Mouse (Mus musculus): ENCODE measurements around the gene Nrap. TPM values are rescaled to one million over a fixed set of nuclear protein-coding genes. Genes with fewer than 3 reads are reported as not detected.

Gene Nrap
- polyA plus RNA-seq, 1 experiment from 2014 or later, result 0.22 TPM

DNA sequence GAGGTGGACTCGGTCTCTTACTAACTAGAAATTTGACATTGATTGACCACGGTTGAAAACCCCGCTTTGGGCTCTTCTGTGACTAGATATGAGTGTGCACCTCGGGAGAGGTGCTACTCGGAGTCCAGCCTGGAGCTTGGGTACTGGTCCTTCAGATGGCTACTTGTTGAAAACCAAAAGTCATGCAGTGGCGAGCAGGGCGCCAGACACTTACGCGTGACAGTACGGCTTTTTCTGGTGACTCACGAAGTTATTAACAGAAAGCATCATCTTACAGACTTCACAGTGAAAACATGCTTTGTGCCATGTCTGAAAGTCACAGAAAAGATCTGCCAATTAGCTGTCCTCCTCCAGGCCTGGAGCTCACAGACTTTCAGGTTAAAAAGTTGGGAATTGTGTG is 661 bp downstream of the Nrap start:
- Histone ChIP-seq H3K4me1 (replicated peaks; ENCODE audit: control insufficient read depth, insufficient read depth, low read length) (no peaks in the 10 kb centered on the region), H3K4me2 (ENCODE audit: low read length) (no peak overlapping the region), H3K9me3 (ENCODE audit: control insufficient read depth, low read length) (no peaks in the 10 kb centered on the region), H3K4me3 (replicated peaks; ENCODE audit: low read length) (no peak overlapping the region), H3K27ac (ENCODE audit: low read length) (no peak overlapping the region), H3K27me3 (replicated peaks; ENCODE audit: control insufficient read depth, insufficient read depth, low read length) (no peaks in the 10 kb centered on the region), H3K36me3 (ENCODE audit: control insufficient read depth, insufficient read depth) (no peaks in the 10 kb centered on the region), H3K9ac (replicated peaks; ENCODE audit: low read depth, low read length) (no peak overlapping the region)
- ATAC-seq, result no peak
- WGBS, result 90% methylated on average over 11 of the region's 11 CpGs

DNA sequence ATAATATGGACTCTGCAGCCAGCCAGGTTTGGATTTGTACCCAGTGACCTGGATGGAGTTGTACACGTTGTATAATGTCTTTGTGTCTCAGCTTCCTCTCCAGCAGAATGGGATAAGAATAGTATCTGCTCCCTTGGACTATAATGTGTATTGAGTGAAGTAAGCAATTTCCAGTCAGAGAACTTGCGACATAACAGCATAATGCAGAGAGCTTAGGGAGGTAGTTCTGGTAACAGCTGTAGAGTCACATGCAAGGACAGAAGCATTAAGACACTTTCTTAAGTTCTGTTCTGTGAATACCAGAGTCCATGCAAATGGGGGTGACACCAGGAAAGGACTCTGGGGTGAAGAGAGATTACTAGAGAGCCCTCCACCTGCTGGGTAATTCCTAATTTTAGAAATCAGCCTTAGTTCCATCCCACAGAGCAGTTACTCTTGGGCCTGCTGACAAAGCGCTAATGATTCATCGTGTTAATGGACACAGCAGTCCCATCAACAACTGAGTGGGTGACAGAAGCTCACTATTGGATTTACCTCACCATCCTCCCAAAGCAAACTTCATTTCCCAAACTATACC is 2.0 kb downstream of the Nrap start:
- ATAC-seq, result no peak
- no peaks in the 10 kb centered on the region for H3K36me3 ChIP-seq (ENCODE audit: control insufficient read depth, insufficient read depth)
- WGBS, result 84% methylated on average over 4 of the region's 4 CpGs
- H3K4me3 ChIP-seq (replicated peaks; ENCODE audit: low read length), result no peak overlapping the region
- H3K9ac ChIP-seq (replicated peaks; ENCODE audit: low read depth, low read length), result no peak overlapping the region
- H3K9me3 ChIP-seq (ENCODE audit: control insufficient read depth, low read length), result no peaks in the 10 kb centered on the region
- no peaks in the 10 kb centered on the region for H3K27me3 ChIP-seq (replicated peaks; ENCODE audit: control insufficient read depth, insufficient read depth, low read length)
- no peak overlapping the region for H3K4me2 ChIP-seq (ENCODE audit: low read length)
- H3K27ac ChIP-seq (ENCODE audit: low read length), result no peak overlapping the region
- H3K4me1 ChIP-seq (replicated peaks; ENCODE audit: control insufficient read depth, insufficient read depth, low read length), result no peaks in the 10 kb centered on the region

DNA sequence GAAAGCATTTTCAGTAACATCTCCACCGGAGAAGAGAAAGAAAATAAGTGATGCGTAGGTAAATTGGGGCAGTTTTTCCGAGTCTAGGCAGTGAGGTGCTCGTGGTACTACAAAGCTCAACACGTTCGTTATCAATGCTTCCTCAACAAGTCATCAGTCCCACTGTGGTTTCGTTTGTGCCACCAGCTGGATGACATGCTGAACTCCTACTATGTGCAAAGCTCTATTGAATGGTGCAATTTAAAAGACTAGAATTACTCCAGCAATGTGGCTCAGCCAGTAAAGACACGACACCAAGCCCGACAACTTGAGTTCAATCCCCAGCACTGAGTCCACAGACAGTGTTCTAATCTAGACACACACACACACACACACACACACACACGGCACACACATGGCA is 3.7 kb downstream of the Nrap start:
- WGBS, result 73% methylated on average over 10 of the region's 10 CpGs
- no peaks in the 10 kb centered on the region for H3K4me1 ChIP-seq (replicated peaks; ENCODE audit: control insufficient read depth, insufficient read depth, low read length)
- no peaks in the 10 kb centered on the region for H3K27me3 ChIP-seq (replicated peaks; ENCODE audit: control insufficient read depth, insufficient read depth, low read length)
- H3K9ac ChIP-seq (replicated peaks; ENCODE audit: low read depth, low read length), result no peak overlapping the region
- no peaks in the 10 kb centered on the region for H3K9me3 ChIP-seq (ENCODE audit: control insufficient read depth, low read length)
- no peak overlapping the region for H3K4me3 ChIP-seq (replicated peaks; ENCODE audit: low read length)
- no peaks in the 10 kb centered on the region for H3K36me3 ChIP-seq (ENCODE audit: control insufficient read depth, insufficient read depth)
- H3K4me2 ChIP-seq (ENCODE audit: low read length), result no peak overlapping the region
- ATAC-seq, result no peak
- no peak overlapping the region for H3K27ac ChIP-seq (ENCODE audit: low read length)

DNA sequence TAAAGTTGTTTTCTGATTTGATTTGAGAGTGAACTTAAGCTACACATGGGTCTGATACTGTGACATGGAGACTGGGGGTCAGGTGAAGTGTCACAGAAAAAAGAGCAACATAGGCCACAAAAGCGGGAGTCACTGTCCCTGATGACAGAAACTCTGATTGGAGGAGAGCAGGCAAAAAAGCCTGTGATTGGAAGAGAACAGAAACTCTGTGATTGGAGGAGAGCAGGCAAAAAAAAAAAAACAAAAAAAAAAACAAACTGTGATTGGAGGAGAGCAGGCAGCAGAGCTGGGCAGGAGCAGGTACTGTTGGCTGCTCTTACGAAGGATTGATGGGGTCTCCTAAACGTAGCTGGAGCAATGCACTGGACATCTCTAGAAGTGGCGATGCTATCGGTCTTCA is 4.3 kb downstream of the Nrap start:
- WGBS, result 86% methylated on average over 5 of the region's 5 CpGs
- Histone ChIP-seq H3K36me3 (ENCODE audit: control insufficient read depth, insufficient read depth) (no peaks in the 10 kb centered on the region), H3K9ac (replicated peaks; ENCODE audit: low read depth, low read length) (no peak overlapping the region), H3K4me2 (ENCODE audit: low read length) (no peak overlapping the region), H3K27me3 (replicated peaks; ENCODE audit: control insufficient read depth, insufficient read depth, low read length) (no peaks in the 10 kb centered on the region), H3K27ac (ENCODE audit: low read length) (no peak overlapping the region), H3K9me3 (ENCODE audit: control insufficient read depth, low read length) (no peaks in the 10 kb centered on the region), H3K4me1 (replicated peaks; ENCODE audit: control insufficient read depth, insufficient read depth, low read length) (no peaks in the 10 kb centered on the region), H3K4me3 (replicated peaks; ENCODE audit: low read length) (no peak overlapping the region)
- ATAC-seq, result no peak

DNA sequence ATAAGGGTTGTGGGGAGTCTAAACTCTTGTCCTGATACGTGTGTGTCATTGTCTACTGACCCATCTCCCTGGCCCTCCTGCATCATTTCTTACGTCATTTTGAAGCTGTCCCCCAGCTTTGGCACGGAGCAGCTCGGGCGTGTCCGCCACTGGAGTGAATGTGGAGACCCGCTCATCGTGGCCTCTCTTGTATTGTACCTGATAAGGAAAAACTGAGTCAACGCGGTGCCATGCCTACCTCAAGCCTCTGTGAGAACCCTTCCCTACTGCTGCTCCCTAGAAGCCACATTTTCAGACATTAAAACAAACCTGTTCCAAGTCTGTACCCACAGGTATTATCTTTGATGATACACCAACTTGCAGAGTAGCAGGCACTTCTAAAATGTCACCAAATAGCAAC is 8.4 kb downstream of the Nrap start:
- H3K9ac ChIP-seq (replicated peaks; ENCODE audit: low read depth, low read length), result no peak overlapping the region
- WGBS, result 93% methylated on average over 10 of the region's 10 CpGs
- H3K27ac ChIP-seq (ENCODE audit: low read length), result no peak overlapping the region
- H3K4me2 ChIP-seq (ENCODE audit: low read length), result no peak overlapping the region
- ATAC-seq, result no peak
- no peaks in the 10 kb centered on the region for H3K4me1 ChIP-seq (replicated peaks; ENCODE audit: control insufficient read depth, insufficient read depth, low read length)
- H3K27me3 ChIP-seq (replicated peaks; ENCODE audit: control insufficient read depth, insufficient read depth, low read length), result no peaks in the 10 kb centered on the region
- H3K9me3 ChIP-seq (ENCODE audit: control insufficient read depth, low read length), result no peaks in the 10 kb centered on the region
- H3K4me3 ChIP-seq (replicated peaks; ENCODE audit: low read length), result no peak overlapping the region
- no peaks in the 10 kb centered on the region for H3K36me3 ChIP-seq (ENCODE audit: control insufficient read depth, insufficient read depth)

DNA sequence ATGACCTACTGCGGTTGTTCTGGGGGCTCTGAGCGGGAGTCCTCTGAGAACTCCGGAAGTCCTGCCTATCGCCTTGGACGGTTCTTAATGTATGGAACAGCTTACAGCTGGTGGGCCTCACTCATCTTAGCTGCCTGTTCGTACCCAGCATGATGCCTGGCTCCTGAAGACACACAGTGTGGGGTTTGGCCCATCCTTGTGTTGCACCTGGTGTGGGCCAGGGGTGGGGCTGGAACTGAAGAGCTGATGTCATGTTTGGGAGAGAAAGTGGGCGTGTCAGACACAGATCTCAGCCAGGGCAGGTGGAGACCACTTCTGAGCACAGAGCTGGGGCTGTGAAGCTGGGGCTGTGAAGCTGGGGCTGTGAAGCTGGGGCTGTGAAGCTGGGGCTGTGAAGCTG is 9.5 kb downstream of the Nrap start:
- 86% methylated on average over 7 of the region's 7 CpGs for WGBS
- no peaks in the 10 kb centered on the region for H3K36me3 ChIP-seq (ENCODE audit: control insufficient read depth, insufficient read depth)
- no peak overlapping the region for H3K27ac ChIP-seq (ENCODE audit: low read length)
- H3K4me1 ChIP-seq (replicated peaks; ENCODE audit: control insufficient read depth, insufficient read depth, low read length), result no peaks in the 10 kb centered on the region
- H3K4me2 ChIP-seq (ENCODE audit: low read length), result no peak overlapping the region
- H3K4me3 ChIP-seq (replicated peaks; ENCODE audit: low read length), result no peak overlapping the region
- H3K27me3 ChIP-seq (replicated peaks; ENCODE audit: control insufficient read depth, insufficient read depth, low read length), result no peaks in the 10 kb centered on the region
- no peak for ATAC-seq
- H3K9ac ChIP-seq (replicated peaks; ENCODE audit: low read depth, low read length), result no peak overlapping the region
- no peaks in the 10 kb centered on the region for H3K9me3 ChIP-seq (ENCODE audit: control insufficient read depth, low read length)

DNA sequence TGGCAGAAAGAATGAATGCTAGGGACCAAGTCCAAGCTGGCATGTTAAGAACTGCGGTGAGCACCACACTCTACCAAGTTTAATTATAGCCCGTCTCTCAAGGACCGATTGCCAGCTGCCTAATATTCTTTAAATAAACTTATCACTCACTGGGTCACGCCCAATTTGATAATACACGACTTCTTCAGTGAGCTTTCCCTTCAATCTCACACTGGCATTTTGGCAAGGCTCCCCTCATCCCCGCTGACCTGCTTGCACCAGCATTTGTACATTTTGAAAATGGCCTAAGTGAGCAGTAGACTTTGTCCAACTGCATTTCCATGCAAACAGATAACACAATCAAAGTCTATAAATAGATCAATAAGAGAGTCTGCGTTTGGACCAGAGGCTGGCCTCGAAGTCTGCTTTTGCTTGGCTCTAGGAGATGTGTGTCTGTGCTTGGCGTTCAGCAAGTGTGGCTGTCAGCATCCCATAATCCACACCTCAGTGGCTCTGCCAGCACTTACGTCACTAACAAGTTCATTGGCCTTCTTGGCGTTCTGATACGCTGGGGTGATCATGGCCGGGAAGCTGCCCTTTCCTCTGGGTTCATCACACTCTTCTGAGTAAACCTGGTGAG is 11.2 kb downstream of the Nrap start:
- Histone ChIP-seq H3K9me3 (ENCODE audit: control insufficient read depth, low read length) (no peaks in the 10 kb centered on the region), H3K27me3 (replicated peaks; ENCODE audit: control insufficient read depth, insufficient read depth, low read length) (no peaks in the 10 kb centered on the region), H3K4me1 (replicated peaks; ENCODE audit: control insufficient read depth, insufficient read depth, low read length) (no peaks in the 10 kb centered on the region), H3K4me2 (ENCODE audit: low read length) (no peak overlapping the region), H3K36me3 (ENCODE audit: control insufficient read depth, insufficient read depth) (no peaks in the 10 kb centered on the region), H3K4me3 (replicated peaks; ENCODE audit: low read length) (no peak overlapping the region), H3K27ac (ENCODE audit: low read length) (no peak overlapping the region), H3K9ac (replicated peaks; ENCODE audit: low read depth, low read length) (no peak overlapping the region)
- 78% methylated on average over 13 of the region's 13 CpGs for WGBS
- no peak for ATAC-seq

DNA sequence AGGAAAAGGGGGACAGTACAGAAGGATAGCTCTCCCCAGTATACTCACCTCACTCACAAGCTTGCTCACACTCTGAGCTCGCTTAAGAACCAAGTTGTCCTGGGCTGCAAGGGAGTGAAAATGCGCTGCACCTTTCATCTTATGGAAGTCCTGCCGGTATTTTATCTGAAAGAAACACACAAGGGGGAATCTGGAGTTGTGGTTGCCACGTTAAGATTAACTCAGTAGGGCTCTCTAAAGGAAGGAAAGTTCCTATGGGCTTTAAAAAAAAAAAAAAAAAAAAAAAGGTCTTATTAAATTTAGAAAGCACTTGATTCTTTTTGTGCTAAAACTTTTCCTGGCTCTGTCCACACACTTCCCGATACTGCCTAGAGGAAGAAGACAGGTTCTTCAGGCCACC is 11.8 kb downstream of the Nrap start:
- Histone ChIP-seq H3K4me2 (ENCODE audit: low read length) (no peak overlapping the region), H3K27ac (ENCODE audit: low read length) (no peak overlapping the region), H3K4me3 (replicated peaks; ENCODE audit: low read length) (no peak overlapping the region), H3K4me1 (replicated peaks; ENCODE audit: control insufficient read depth, insufficient read depth, low read length) (no peaks in the 10 kb centered on the region), H3K36me3 (ENCODE audit: control insufficient read depth, insufficient read depth) (no peaks in the 10 kb centered on the region), H3K27me3 (replicated peaks; ENCODE audit: control insufficient read depth, insufficient read depth, low read length) (no peaks in the 10 kb centered on the region), H3K9me3 (ENCODE audit: control insufficient read depth, low read length) (no peaks in the 10 kb centered on the region), H3K9ac (replicated peaks; ENCODE audit: low read depth, low read length) (no peak overlapping the region)
- 88% methylated on average over 5 of the region's 5 CpGs for WGBS
- ATAC-seq, result no peak

DNA sequence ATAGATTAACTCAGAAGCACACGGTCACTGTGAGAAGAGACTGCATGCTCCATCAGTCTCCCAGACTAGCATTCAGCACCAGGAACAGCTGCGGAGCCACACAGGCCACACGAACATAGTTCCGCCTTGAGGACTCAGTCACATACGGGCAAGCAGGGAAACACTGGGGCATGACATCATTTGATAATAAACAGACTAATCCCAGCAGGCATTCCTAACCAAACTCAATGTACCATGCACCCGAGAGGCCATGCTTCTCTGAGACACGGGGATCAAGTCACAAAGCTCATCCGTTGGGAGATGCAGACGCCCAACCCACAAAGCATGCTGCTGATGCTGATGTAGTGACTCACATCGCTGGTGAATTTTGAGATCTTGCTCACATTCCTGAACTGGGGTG is 15.8 kb downstream of the Nrap start:
- Histone ChIP-seq H3K9me3 (ENCODE audit: control insufficient read depth, low read length) (no peaks in the 10 kb centered on the region), H3K27ac (ENCODE audit: low read length) (no peak overlapping the region), H3K9ac (replicated peaks; ENCODE audit: low read depth, low read length) (no peak overlapping the region), H3K4me1 (replicated peaks; ENCODE audit: control insufficient read depth, insufficient read depth, low read length) (no peaks in the 10 kb centered on the region), H3K27me3 (replicated peaks; ENCODE audit: control insufficient read depth, insufficient read depth, low read length) (no peaks in the 10 kb centered on the region), H3K4me2 (ENCODE audit: low read length) (no peak overlapping the region), H3K36me3 (ENCODE audit: control insufficient read depth, insufficient read depth) (no peaks in the 10 kb centered on the region), H3K4me3 (replicated peaks; ENCODE audit: low read length) (no peak overlapping the region)
- 82% methylated on average over 10 of the region's 10 CpGs for whole genome bisulfite sequencing
- no peak for ATAC-seq

DNA sequence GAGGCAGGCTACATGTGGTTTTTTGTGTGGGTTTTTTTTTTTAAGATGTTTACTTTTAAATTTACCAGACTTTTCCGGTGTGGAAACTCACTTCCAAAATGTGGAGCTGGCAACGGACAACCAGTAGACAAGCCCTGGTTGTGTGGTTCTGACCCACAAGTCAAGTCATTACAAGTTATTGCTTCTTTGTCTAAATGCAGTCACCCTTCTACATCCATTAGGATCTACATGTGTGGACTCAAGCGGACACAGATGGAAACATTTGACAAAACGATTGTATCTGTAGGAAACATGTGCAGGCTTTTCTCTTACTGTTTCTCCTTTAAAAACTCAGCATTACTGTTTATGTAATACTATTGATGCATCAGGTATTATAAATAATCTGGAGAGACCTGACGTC is 16.6 kb downstream of the Nrap start:
- Histone ChIP-seq H3K27me3 (replicated peaks; ENCODE audit: control insufficient read depth, insufficient read depth, low read length) (no peaks in the 10 kb centered on the region), H3K4me3 (replicated peaks; ENCODE audit: low read length) (no peak overlapping the region), H3K9me3 (ENCODE audit: control insufficient read depth, low read length) (no peaks in the 10 kb centered on the region), H3K27ac (ENCODE audit: low read length) (no peak overlapping the region), H3K4me1 (replicated peaks; ENCODE audit: control insufficient read depth, insufficient read depth, low read length) (no peaks in the 10 kb centered on the region), H3K9ac (replicated peaks; ENCODE audit: low read depth, low read length) (no peak overlapping the region), H3K36me3 (ENCODE audit: control insufficient read depth, insufficient read depth) (no peaks in the 10 kb centered on the region), H3K4me2 (ENCODE audit: low read length) (no peak overlapping the region)
- WGBS, result 91% methylated on average over 5 of the region's 5 CpGs
- ATAC-seq, result no peak

All from forebrain, embryonic 16.5 days (tissue).